Mouse (Mus musculus): ENCODE results near the gene Rpl39.

The Rpl39 gene

DNA sequence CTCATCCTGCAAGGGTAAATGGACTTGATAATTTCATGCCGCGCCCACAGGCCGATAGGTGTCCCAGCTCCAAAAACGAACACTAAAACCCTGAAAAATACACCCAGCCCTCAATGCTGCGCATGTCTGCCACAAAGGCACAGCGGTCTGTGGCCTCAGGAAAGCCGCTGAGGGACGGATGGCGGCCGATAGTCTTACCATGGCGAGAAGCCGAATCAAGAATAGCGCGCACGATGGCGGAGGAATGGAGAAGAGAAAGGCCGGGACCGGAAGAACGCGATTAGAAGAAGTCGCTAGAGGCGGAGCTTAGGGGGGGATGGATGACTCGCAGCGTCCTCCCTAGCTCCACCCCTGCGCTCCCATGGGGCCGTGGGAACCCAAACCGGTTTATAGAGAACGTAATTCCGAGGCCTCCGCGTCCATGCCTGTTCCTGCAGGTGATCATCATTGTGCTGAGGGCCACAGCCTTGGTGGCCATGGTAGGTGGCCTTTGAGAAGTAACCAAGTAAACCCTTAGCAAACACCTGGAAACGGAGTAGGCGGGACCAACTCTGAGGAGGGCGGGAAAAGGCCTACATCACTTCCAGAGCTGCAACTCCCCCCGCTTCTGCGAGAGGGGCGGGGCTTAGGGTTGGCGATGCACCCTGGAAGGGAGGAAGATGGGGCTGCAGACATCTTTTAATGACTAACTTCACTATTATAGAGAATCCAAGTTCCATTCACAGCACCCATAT is at the start of gene Rpl39:
TSS of gene Rpl39 (minus strand) at position 476 of the 734 bp plus-strand sequence.
- Histone ChIP-seq H3K4me3 (replicated peaks; ENCODE audit: low read length) (peak within 1 kb of the TSS; percentile 89), H3K36me3 (ENCODE audit: insufficient read depth, low read length) (peaks cover 34% of the 10 kb centered on the region), H3K27me3 (ENCODE audit: insufficient read depth, low read length) (no peaks in the 10 kb centered on the region), H3K9me3 (ENCODE audit: low read length) (no peaks in the 10 kb centered on the region), H3K4me1 (replicated peaks; ENCODE audit: low read depth, low read length) (peaks cover 11% of the 10 kb centered on the region; the same call in 1 of the 2 replicates)
- TF ChIP-seq NANOG (IDR thresholded peaks at IDR 0.05; ENCODE audit: borderline replicate concordance, low read length) (no peak), CTCF (conservative IDR thresholded peaks at IDR 0.05; ENCODE audit: low read length) (no peak), POU5F1 (IDR thresholded peaks at IDR 0.05; ENCODE audit: borderline replicate concordance, low read length) (no peak)

DNA sequence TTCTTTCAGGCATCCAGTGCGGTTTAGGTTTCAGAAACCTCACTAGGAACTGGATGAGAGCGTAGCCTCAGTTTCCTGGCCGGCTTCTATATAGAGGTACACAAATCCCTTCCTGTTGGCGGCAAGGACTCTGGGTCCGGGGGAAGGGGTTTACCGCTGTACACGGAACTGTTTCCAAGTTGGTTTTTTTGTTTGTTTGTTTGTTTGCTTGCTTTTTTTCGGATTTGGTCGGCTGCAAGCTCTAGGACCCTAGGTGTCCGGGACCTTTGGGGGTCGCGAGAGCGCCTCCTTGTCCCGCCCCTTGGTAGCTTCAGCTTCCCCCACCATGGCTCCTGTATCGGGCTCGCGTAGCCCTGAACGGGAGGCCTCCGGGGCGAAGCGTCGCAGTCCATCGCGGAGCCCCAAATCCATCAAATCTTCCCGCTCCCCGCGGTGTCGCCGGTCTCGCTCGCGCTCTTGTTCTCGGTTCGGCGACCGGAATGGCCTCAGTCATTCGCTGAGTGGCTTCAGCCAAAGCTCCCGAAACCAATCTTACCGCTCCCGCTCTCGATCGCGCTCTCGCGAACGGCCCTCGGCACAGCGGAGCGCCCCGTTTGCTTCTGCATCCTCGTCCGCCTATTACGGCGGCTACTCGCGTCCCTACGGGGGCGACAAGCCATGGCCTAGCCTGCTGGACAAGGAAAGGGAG is 41.6 kb upstream of the Rpl39 start, which contains the start of gene Nkap:
TSS of gene Nkap (plus strand) at position 125 of the 688 bp plus-strand sequence.
- TF ChIP-seq CTCF (conservative IDR thresholded peaks at IDR 0.05; ENCODE audit: low read length) (no peak), POU5F1 (IDR thresholded peaks at IDR 0.05; ENCODE audit: borderline replicate concordance, low read length) (no peak), NANOG (IDR thresholded peaks at IDR 0.05; ENCODE audit: borderline replicate concordance, low read length) (no peak)
- Histone ChIP-seq H3K4me1 (replicated peaks; ENCODE audit: low read depth, low read length) (0 out of 2 replicates have a peak, but pooled peaks cover 7% of the 10 kb centered on the region), H3K9me3 (ENCODE audit: low read length) (no peaks in the 10 kb centered on the region), H3K4me3 (replicated peaks; ENCODE audit: low read length) (peak within 1 kb of the TSS; percentile 83), H3K27me3 (ENCODE audit: insufficient read depth, low read length) (no peaks in the 10 kb centered on the region), H3K36me3 (ENCODE audit: insufficient read depth, low read length) (peaks cover 3% of the 10 kb centered on the region; the same call in 1 of the 2 replicates)

DNA sequence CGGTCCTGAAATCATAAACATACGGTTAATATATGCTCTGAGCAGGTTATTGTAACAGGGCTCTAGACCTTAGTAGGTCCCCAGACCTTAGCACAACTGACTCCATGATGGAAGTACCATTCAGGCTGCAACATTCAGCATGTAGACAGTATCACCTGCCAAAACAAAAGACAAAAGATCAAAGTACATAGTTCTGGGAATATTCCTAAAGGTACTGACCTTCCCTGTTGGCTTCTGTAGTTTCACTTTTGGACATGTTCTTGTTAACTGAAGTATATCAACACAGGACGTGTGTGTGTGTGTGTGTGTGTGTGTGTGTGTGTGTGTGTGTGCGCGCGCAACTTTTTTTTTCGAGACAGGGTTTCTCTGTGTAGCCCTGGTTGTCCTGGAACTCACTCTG is 40.3 kb upstream of the Rpl39 start:
- Histone ChIP-seq H3K4me3 (replicated peaks; ENCODE audit: low read length) (no peak overlapping the region), H3K36me3 (ENCODE audit: insufficient read depth, low read length) (no peaks in the 10 kb centered on the region), H3K27me3 (ENCODE audit: insufficient read depth, low read length) (no peaks in the 10 kb centered on the region), H3K4me1 (replicated peaks; ENCODE audit: low read depth, low read length) (0 out of 2 replicates have a peak, but pooled peaks cover 7% of the 10 kb centered on the region), H3K9me3 (ENCODE audit: low read length) (no peaks in the 10 kb centered on the region)
- TF ChIP-seq POU5F1 (IDR thresholded peaks at IDR 0.05; ENCODE audit: borderline replicate concordance, low read length) = no peak
- TF ChIP-seq NANOG (IDR thresholded peaks at IDR 0.05; ENCODE audit: borderline replicate concordance, low read length) = no peak
- TF ChIP-seq CTCF (conservative IDR thresholded peaks at IDR 0.05; ENCODE audit: low read length) = no peak

DNA sequence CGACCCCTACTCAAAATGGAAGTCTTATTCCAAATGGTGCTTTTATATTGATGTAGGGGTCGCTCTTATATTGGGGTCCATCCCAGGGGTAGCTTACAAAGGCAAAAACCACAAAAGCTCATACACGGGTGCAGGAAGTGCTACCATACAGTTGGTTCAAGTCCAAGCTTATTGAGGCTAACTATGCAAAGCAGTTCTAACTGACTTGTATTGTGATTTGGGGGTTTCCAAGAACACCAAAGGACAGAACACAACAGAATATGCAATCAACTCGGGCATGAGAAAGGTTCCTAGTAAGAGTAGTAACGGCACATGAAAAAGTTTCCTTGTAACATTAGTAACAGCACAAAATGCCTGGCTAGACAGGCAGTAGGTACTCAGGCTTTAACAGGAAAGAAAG is 35.0 kb upstream of the Rpl39 start:
- TF ChIP-seq NANOG (IDR thresholded peaks at IDR 0.05; ENCODE audit: borderline replicate concordance, low read length) (no peak), POU5F1 (IDR thresholded peaks at IDR 0.05; ENCODE audit: borderline replicate concordance, low read length) (no peak), CTCF (conservative IDR thresholded peaks at IDR 0.05; ENCODE audit: low read length) (no peak)
- no peak overlapping the region for H3K4me3 ChIP-seq (replicated peaks; ENCODE audit: low read length)
- no peaks in the 10 kb centered on the region; the same call in 1 of the 2 replicates for H3K27me3 ChIP-seq (ENCODE audit: insufficient read depth, low read length)
- H3K9me3 ChIP-seq (ENCODE audit: low read length) = no peaks in the 10 kb centered on the region
- H3K4me1 ChIP-seq (replicated peaks; ENCODE audit: low read depth, low read length) = no peaks in the 10 kb centered on the region; the same call in 1 of the 2 replicates
- H3K36me3 ChIP-seq (ENCODE audit: insufficient read depth, low read length) = no peaks in the 10 kb centered on the region

DNA sequence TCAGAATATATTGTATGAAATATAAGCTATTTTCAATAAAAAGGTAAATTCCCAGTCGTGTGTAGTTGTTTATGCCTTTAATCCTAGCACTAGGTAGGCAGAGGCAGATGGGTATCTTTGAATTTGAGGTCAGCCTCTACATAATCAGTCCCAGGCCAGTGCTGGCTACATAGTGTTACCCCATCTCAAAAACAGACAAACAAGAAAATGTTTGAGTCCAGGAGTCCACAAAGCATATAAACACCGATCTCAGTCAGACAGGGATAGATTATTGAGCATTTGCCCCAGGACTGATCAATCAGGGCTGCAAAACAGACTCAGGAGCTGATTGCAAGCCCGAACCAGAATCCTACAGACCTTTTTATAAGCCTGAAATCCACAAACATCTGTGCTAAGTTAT is 34.4 kb upstream of the Rpl39 start:
- no peak overlapping the region for H3K4me3 ChIP-seq (replicated peaks; ENCODE audit: low read length)
- no peaks in the 10 kb centered on the region; the same call in 1 of the 2 replicates for H3K27me3 ChIP-seq (ENCODE audit: insufficient read depth, low read length)
- no peaks in the 10 kb centered on the region; the same call in 1 of the 2 replicates for H3K4me1 ChIP-seq (replicated peaks; ENCODE audit: low read depth, low read length)
- no peaks in the 10 kb centered on the region for H3K36me3 ChIP-seq (ENCODE audit: insufficient read depth, low read length)
- no peaks in the 10 kb centered on the region for H3K9me3 ChIP-seq (ENCODE audit: low read length)
- TF ChIP-seq CTCF (conservative IDR thresholded peaks at IDR 0.05; ENCODE audit: low read length) (no peak), NANOG (IDR thresholded peaks at IDR 0.05; ENCODE audit: borderline replicate concordance, low read length) (no peak), POU5F1 (IDR thresholded peaks at IDR 0.05; ENCODE audit: borderline replicate concordance, low read length) (no peak)

DNA sequence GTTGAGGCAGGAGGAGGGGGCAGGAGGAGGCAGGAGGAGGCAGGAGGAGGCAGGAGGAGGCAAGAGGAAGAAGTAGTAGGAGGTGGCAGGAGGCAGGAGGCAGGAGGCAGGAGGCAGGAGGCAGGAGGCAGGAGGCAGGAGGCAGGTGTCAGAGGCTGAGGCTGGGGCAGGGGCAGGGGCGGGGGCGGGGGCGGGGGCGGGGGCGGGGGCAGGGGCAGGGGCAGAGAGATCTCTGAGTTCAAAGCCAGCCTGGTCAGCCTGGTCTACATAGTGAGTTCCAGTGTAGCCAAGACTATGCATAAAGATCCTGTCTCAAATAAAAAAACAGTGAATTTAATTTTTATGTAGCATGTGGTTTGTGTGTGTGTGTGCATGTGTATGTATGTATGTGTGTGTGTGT is 31.9 kb upstream of the Rpl39 start:
- TF ChIP-seq CTCF (conservative IDR thresholded peaks at IDR 0.05; ENCODE audit: low read length) (no peak), NANOG (IDR thresholded peaks at IDR 0.05; ENCODE audit: borderline replicate concordance, low read length) (no peak), POU5F1 (IDR thresholded peaks at IDR 0.05; ENCODE audit: borderline replicate concordance, low read length) (no peak)
- Histone ChIP-seq H3K9me3 (ENCODE audit: low read length) (no peaks in the 10 kb centered on the region), H3K27me3 (ENCODE audit: insufficient read depth, low read length) (no peaks in the 10 kb centered on the region; the same call in 1 of the 2 replicates)

DNA sequence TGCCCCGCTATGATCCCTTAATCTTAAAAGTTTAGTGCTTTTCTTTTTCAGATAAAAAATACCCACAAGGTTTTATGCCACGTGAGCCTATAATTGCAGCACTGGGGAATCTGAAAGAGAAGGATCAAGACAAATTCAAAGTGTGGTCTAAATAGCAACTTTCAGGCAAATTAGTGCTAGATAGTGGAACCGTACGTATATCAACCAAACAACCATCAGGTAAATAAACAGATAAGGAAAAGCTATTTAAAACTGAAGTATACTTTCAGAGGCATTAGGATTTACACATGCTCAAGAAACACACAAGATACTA is 25.6 kb upstream of the Rpl39 start:
- H3K36me3 ChIP-seq (ENCODE audit: insufficient read depth, low read length) = peaks cover 15% of the 10 kb centered on the region
- H3K4me1 ChIP-seq (replicated peaks; ENCODE audit: low read depth, low read length) = 0 out of 2 replicates have a peak, but pooled peaks cover 4% of the 10 kb centered on the region
- H3K27me3 ChIP-seq (ENCODE audit: insufficient read depth, low read length) = no peaks in the 10 kb centered on the region; the same call in 1 of the 2 replicates
- TF ChIP-seq CTCF (conservative IDR thresholded peaks at IDR 0.05; ENCODE audit: low read length) (no peak), NANOG (IDR thresholded peaks at IDR 0.05; ENCODE audit: borderline replicate concordance, low read length) (no peak), POU5F1 (IDR thresholded peaks at IDR 0.05; ENCODE audit: borderline replicate concordance, low read length) (no peak)
- no peaks in the 10 kb centered on the region for H3K9me3 ChIP-seq (ENCODE audit: low read length)
- no peak overlapping the region for H3K4me3 ChIP-seq (replicated peaks; ENCODE audit: low read length)

More for the DNA sequence above, 31.9 kb upstream of the Rpl39 start:
- Histone ChIP-seq H3K4me3 (replicated peaks; ENCODE audit: low read length) (no peak overlapping the region), H3K36me3 (ENCODE audit: insufficient read depth, low read length) (no peaks in the 10 kb centered on the region), H3K4me1 (replicated peaks; ENCODE audit: low read depth, low read length) (no peaks in the 10 kb centered on the region; the same call in 1 of the 2 replicates)

DNA sequence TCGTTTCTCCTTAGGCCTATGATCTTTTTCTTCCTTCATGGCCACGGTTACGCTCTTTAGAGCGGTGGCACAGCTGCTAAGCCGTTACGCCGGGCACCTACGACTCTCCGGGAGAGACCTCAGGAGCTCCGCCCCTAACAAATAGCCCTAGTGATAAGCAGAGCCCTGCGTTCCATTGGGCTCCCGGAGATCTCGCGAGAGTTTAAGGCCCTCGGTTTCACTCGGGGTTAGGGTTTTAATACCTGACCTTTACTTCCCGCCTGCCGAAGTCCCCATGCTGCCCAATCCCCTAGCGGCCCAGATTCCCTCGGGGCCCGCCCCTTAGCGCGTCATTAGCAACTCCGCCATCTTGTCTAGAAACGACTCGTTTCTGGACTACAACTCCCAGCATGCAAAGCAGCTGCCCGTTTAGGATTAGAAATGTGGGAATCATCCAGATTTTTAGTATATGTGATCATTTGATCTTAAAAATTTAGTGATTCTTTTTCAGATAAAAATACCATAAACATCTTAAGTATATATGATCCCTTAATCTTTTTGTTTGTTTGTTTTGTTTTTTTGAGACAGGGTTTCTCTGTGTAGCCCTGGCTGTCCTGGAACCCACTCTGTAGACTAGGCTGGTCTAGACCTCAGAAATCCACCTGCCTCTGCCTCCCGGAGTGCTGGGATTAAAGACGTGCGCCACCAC is 25.1 kb upstream of the Rpl39 start, which contains the start of gene Upf3b:
TSS of gene Upf3b (minus strand) at position 130 of the 688 bp plus-strand sequence.
- Histone ChIP-seq H3K36me3 (ENCODE audit: insufficient read depth, low read length) (peaks cover 19% of the 10 kb centered on the region), H3K27me3 (ENCODE audit: insufficient read depth, low read length) (no peaks in the 10 kb centered on the region; the same call in 1 of the 2 replicates), H3K9me3 (ENCODE audit: low read length) (no peaks in the 10 kb centered on the region), H3K4me3 (replicated peaks; ENCODE audit: low read length) (peak within 1 kb of the TSS; percentile 86), H3K4me1 (replicated peaks; ENCODE audit: low read depth, low read length) (0 out of 2 replicates have a peak, but pooled peaks cover 4% of the 10 kb centered on the region)
- TF ChIP-seq POU5F1 (IDR thresholded peaks at IDR 0.05; ENCODE audit: borderline replicate concordance, low read length) = no peak
- no peak for TF ChIP-seq NANOG (IDR thresholded peaks at IDR 0.05; ENCODE audit: borderline replicate concordance, low read length)
- TF ChIP-seq CTCF (conservative IDR thresholded peaks at IDR 0.05; ENCODE audit: low read length) = no peak
